In the genomic region with DNA sequence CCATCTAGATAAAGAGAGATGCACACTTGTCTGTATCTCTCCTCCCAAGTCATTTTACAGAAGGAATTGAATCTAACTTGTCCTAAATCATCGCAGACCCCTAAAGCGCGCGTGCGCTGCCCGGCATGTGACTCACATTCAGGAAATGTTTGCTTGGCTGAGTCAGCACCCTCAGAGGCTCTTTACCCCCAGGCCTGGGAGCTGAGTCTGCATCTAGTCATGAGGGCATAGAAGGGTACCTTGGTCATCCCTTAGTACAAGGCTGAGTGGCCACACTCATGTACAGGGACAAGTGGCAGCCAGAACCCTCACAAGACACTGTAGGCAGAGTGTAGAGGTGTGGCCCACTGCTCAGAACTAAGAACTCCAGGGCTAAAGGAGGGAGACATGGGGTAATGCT, we compare ENCODE assay signal across 20 mouse cellular contexts. TPM values are rescaled to one million over a fixed set of nuclear protein-coding genes. Genes with fewer than 3 reads are reported as not detected.
DNase-seq lines count a peak whose midpoint lies in the region; ATAC-seq and TF ChIP-seq lines count a peak whose summit lies in the region.
"Had no signal": no experiment of that assay in that cellular context is flagged by ENCODE, and none has a peak within 500 bp of the region (broad histone marks: within the 10 kb centered on the region; RNA-seq: fewer than 3 reads in every experiment).

No protein-coding gene starts in this region.

- ATAC-seq in lung, postnatal 0 days, result peak; percentile 91
- ATAC-seq in stomach, postnatal 0 days (ENCODE audit: low FRiP score, low TSS enrichment), result peak; percentile 54; the same call in 1 of the 2 replicates
- no peak for ATAC-seq in forebrain, embryonic 13.5 days
- ATAC-seq in intestine, embryonic 16.5 days, result no peak
- ATAC-seq: CD4-positive, CD25-positive, alpha-beta regulatory T cell, adult 4 months; inflammation-experienced regulatory T-cells, adult 6 months had no signal

- no peaks in the 10 kb centered on the region for H3K36me3 ChIP-seq in lung, postnatal 0 days (ENCODE audit: insufficient read depth, low read length)
- H3K36me3 ChIP-seq in stomach, postnatal 0 days (ENCODE audit: control insufficient read depth, insufficient read depth, low read length), result no peaks in the 10 kb centered on the region
- no peaks in the 10 kb centered on the region for H3K36me3 ChIP-seq in forebrain, embryonic 13.5 days (ENCODE audit: poor library complexity, severe bottlenecking)
- no peaks in the 10 kb centered on the region for H3K36me3 ChIP-seq in intestine, embryonic 16.5 days (ENCODE audit: control insufficient read depth, insufficient read depth, low read length)
- H3K36me3 ChIP-seq: embryonic facial prominence, embryonic 12.5 days; G1E; neural tube, embryonic 12.5 days had no signal

- peak; percentile 38; the same call in 1 of the 2 replicates for TF ChIP-seq EP300 in lung, postnatal 0 days (IDR thresholded peaks at IDR 0.05)
- no peak for TF ChIP-seq EP300 in stomach, postnatal 0 days (optimal IDR thresholded peaks at IDR 0.05)

- no peak overlapping the region for H3K4me3 ChIP-seq in lung, postnatal 0 days (ENCODE audit: low read depth, low read length)
- H3K4me3 ChIP-seq in stomach, postnatal 0 days (ENCODE audit: low read depth, low read length), result no peak overlapping the region
- no peak overlapping the region for H3K4me3 ChIP-seq in forebrain, embryonic 13.5 days
- no peak overlapping the region for H3K4me3 ChIP-seq in intestine, embryonic 16.5 days (ENCODE audit: low read length)
- H3K4me3 ChIP-seq: embryonic facial prominence, embryonic 12.5 days; heart, adult 2 months; neural tube, embryonic 12.5 days had no signal

- TF ChIP-seq CTCF in lung, postnatal 0 days (IDR thresholded peaks at IDR 0.05), result no peak
- no peak for TF ChIP-seq CTCF in stomach, postnatal 0 days (IDR thresholded peaks at IDR 0.05; ENCODE audit: low read depth)

- no peaks in the 10 kb centered on the region for H3K27me3 ChIP-seq in lung, postnatal 0 days (replicated peaks; ENCODE audit: insufficient read depth, low read length)
- H3K27me3 ChIP-seq in stomach, postnatal 0 days (ENCODE audit: control insufficient read depth, insufficient read depth, low read length), result no peaks in the 10 kb centered on the region
- peaks cover 22% of the 10 kb centered on the region for H3K27me3 ChIP-seq in forebrain, embryonic 13.5 days
- H3K27me3 ChIP-seq in intestine, embryonic 16.5 days (replicated peaks; ENCODE audit: control insufficient read depth, insufficient read depth, low read length), result no peaks in the 10 kb centered on the region

- no peak overlapping the region for H3K9ac ChIP-seq in lung, postnatal 0 days (replicated peaks; ENCODE audit: low read depth)
- H3K9ac ChIP-seq in stomach, postnatal 0 days (ENCODE audit: low read length), result no peak overlapping the region
- no peak overlapping the region for H3K9ac ChIP-seq in forebrain, embryonic 13.5 days
- no peak overlapping the region for H3K9ac ChIP-seq in intestine, embryonic 16.5 days (ENCODE audit: low read depth, low read length)
- H3K9ac ChIP-seq: embryonic facial prominence, embryonic 12.5 days; neural tube, embryonic 12.5 days had no signal

- DNase-seq in lung, postnatal 0 days (ENCODE audit: low spot score), result peak; percentile 54
- DNase-seq in lung, postnatal 10 days, result no peak
- DNase-seq in NIH3T3 (ENCODE audit: low read depth), result peak; percentile 90
- peak; percentile 71 for DNase-seq in kidney, postnatal 14 days
- DNase-seq in stomach, postnatal 0 days (ENCODE audit: low spot score), result peak; percentile 44
- no peak for DNase-seq in spleen, adult 18-20 months
- DNase-seq: adrenal gland, adult 8-10 months; cerebellum, adult 11-12 months; gastrocnemius, postnatal 10 days; heart, adult 2 months; left cerebral cortex, postnatal 4 days; right cerebral cortex, postnatal 4 days; thymus, postnatal 4 days had no signal

- no peak overlapping the region for H3K4me2 ChIP-seq in lung, postnatal 0 days (replicated peaks; ENCODE audit: low read depth, low read length)
- no peak overlapping the region for H3K4me2 ChIP-seq in stomach, postnatal 0 days (replicated peaks; ENCODE audit: low read depth)
- H3K4me2 ChIP-seq in forebrain, embryonic 13.5 days, result no peak overlapping the region
- no peak overlapping the region for H3K4me2 ChIP-seq in intestine, embryonic 16.5 days (ENCODE audit: low read depth, low read length)
- H3K4me2 ChIP-seq: embryonic facial prominence, embryonic 12.5 days; neural tube, embryonic 12.5 days had no signal

- no peaks in the 10 kb centered on the region for H3K4me1 ChIP-seq in lung, postnatal 0 days (ENCODE audit: insufficient read depth, low read depth, low read length)
- H3K4me1 ChIP-seq in stomach, postnatal 0 days (replicated peaks; ENCODE audit: control insufficient read depth, insufficient read depth), result no peaks in the 10 kb centered on the region
- H3K4me1 ChIP-seq in forebrain, embryonic 13.5 days, result no peaks in the 10 kb centered on the region
- H3K4me1 ChIP-seq in intestine, embryonic 16.5 days (ENCODE audit: control insufficient read depth, insufficient read depth, low read length), result no peaks in the 10 kb centered on the region
- H3K4me1 ChIP-seq: embryonic facial prominence, embryonic 12.5 days; neural tube, embryonic 12.5 days had no signal

- no peaks in the 10 kb centered on the region for H3K9me3 ChIP-seq in lung, postnatal 0 days (ENCODE audit: low read length)
- no peaks in the 10 kb centered on the region for H3K9me3 ChIP-seq in stomach, postnatal 0 days (ENCODE audit: control insufficient read depth, low read length)
- no peaks in the 10 kb centered on the region for H3K9me3 ChIP-seq in forebrain, embryonic 13.5 days (replicated peaks)
- H3K9me3 ChIP-seq in intestine, embryonic 16.5 days (ENCODE audit: control insufficient read depth, low read length), result no peaks in the 10 kb centered on the region
- H3K9me3 ChIP-seq: embryonic facial prominence, embryonic 12.5 days; G1E; neural tube, embryonic 12.5 days had no signal

- WGBS in lung, postnatal 0 days, result 62% methylated on average over 6 of the region's 6 CpGs
- 65% methylated on average over 6 of the region's 6 CpGs for WGBS in stomach, postnatal 0 days
- 98% methylated on average over 6 of the region's 6 CpGs for WGBS in forebrain, embryonic 13.5 days
- 83% methylated on average over 6 of the region's 6 CpGs for WGBS in intestine, embryonic 16.5 days

- no peak overlapping the region for H3K27ac ChIP-seq in lung, postnatal 0 days (ENCODE audit: low read length)
- no peak overlapping the region for H3K27ac ChIP-seq in stomach, postnatal 0 days (replicated peaks)
- no peak overlapping the region for H3K27ac ChIP-seq in forebrain, embryonic 13.5 days
- H3K27ac ChIP-seq in intestine, embryonic 16.5 days (ENCODE audit: low read length), result no peak overlapping the region
- H3K27ac ChIP-seq: embryonic facial prominence, embryonic 12.5 days; heart, adult 2 months; neural tube, embryonic 12.5 days had no signal

RNA-seq across cellular contexts. Expression of gene Hnf1b, which starts 6.3 kb away (rescaled TPM):
- polyA plus RNA-seq in lung, postnatal 0 days (2015; fragmentation: Nextera tagmentation; extraction: Ambion mirVana), result 9.0 and 11.4 TPM in 2 replicates
- polyA plus RNA-seq in stomach, postnatal 0 days (2015; fragmentation: Nextera tagmentation; extraction: Ambion mirVana), result 4.8 and 5.0 TPM in 2 replicates
- polyA plus RNA-seq in forebrain, embryonic 13.5 days (2015; fragmentation: Nextera tagmentation; extraction: Ambion mirVana), result not detected in 2 replicates
- polyA plus RNA-seq in intestine, embryonic 16.5 days (2015; fragmentation: Nextera tagmentation; extraction: Ambion mirVana), result 9.0 and 9.8 TPM in 2 replicates
- polyA plus RNA-seq: CD4-positive, CD25-positive, alpha-beta regulatory T cell, adult 4 months; embryonic facial prominence, embryonic 12.5 days; G1E; inflammation-experienced regulatory T-cells, adult 6 months had no signal

Comparison
In these comparisons a context has a peak if more than half of its experiments do, and no peak if none do; other contexts are left out.
1. DNase-seq: peak in lung, postnatal 0 days (single experiment), NIH3T3 (single experiment), kidney, postnatal 14 days (single experiment) and stomach, postnatal 0 days (single experiment); none in lung, postnatal 10 days (single experiment) and spleen, adult 18-20 months (0 of 2).
2. ATAC-seq: peak in lung, postnatal 0 days (single experiment) and stomach, postnatal 0 days (single experiment); none in forebrain, embryonic 13.5 days (single experiment) and intestine, embryonic 16.5 days (single experiment).